Mouse (Mus musculus) MEL (cell line): Measurements from ENCODE around the gene Nemf.

Source experiments
- ZMIZ1 ChIP-seq: IDR thresholded peaks from 2 replicates; pipeline ENCODE4 v1.6.1; 2012; ENCODE audit warnings: low read depth, mild to moderate bottlenecking, inconsistent platforms, low read length, improper control_type of control experiment, moderate library complexity
- ZNF384 ChIP-seq: IDR thresholded peaks from 2 replicates; pipeline ENCODE4 v1.6.1; 2012; ENCODE audit warnings: low read depth, mild to moderate bottlenecking, inconsistent platforms, low read length, improper control_type of control experiment

- TF ChIP-seq ZMIZ1 (no peak), ZNF384 (no peak)
Measured at GRCm38 (mm10) chr12:69306333-69306732, 50.6 kb downstream of the Nemf start.
